Mouse (Mus musculus) hindbrain, embryonic 16.5 days (tissue): ENCODE measurements at regions not wholly inside any gene's neighbourhood (a gene's known extent, or its start where the extent isn't known, plus 50 kb on each side); places are given as distances from the start of the nearest gene placed in this dataset.

Experiments used
- ATAC-seq: fragments of 200-750 bp; cut with Nextera tagmentation; 2 replicates; pipeline ENCODE4 v1.8.0; 2017; ENCODE audit warnings: moderate TSS enrichment, moderate library complexity
- H3K27ac ChIP-seq: fragments of 300-500 bp; sonication (generic); 2 replicates; pipeline ENCODE4 v1.5.1; 2014; ENCODE audit warnings: low read depth, mild to moderate bottlenecking, control low read depth, low read length, moderate library complexity
- H3K27me3 ChIP-seq: fragments of 300-500 bp; sonication (generic); replicated peaks from 2 replicates; pipeline ENCODE4 v1.6.1; 2014; ENCODE audit warnings: low read length; ENCODE audit not compliant: control insufficient read depth, insufficient read depth
- H3K36me3 ChIP-seq: fragments of 300-500 bp; sonication (generic); 2 replicates; pipeline ENCODE4 v1.6.1; 2014; ENCODE audit warnings: mild to moderate bottlenecking, low read length, moderate library complexity, mixed read lengths; ENCODE audit not compliant: control insufficient read depth, insufficient read depth
- H3K4me1 ChIP-seq: fragments of 300-500 bp; sonication (generic); 2 replicates; pipeline ENCODE4 v1.6.1; 2014; ENCODE audit warnings: low read depth, low read length; ENCODE audit not compliant: control insufficient read depth, insufficient read depth
- H3K4me2 ChIP-seq: fragments of 300-500 bp; sonication (generic); 2 replicates; pipeline ENCODE4 v1.6.1; 2014; ENCODE audit warnings: mild to moderate bottlenecking, low read length, control low read depth, moderate library complexity
- H3K4me3 ChIP-seq: fragments of 300-500 bp; sonication (generic); 2 replicates; pipeline ENCODE4 v1.5.1; 2014; ENCODE audit warnings: mild to moderate bottlenecking, low read length, control low read depth, moderate library complexity
- H3K9ac ChIP-seq: fragments of 300-500 bp; sonication (generic); 2 replicates; pipeline ENCODE4 v1.6.1; 2014; ENCODE audit warnings: low read depth, mild to moderate bottlenecking, control low read depth, low read length, moderate library complexity
- H3K9me3 ChIP-seq: fragments of 300-500 bp; sonication (generic); 2 replicates; pipeline ENCODE4 v1.6.1; 2014; ENCODE audit warnings: mild to moderate bottlenecking, low read length, moderate library complexity; ENCODE audit not compliant: control insufficient read depth
- WGBS: fragments of 180-500 bp; shearing (Covaris S2); extraction: QIAGEN DNeasy Blood & Tissue Kit; methylation state at CpG from one replicate; pipeline ENCODE4 v1.1.7; 2014; 5-methylcytosine and 5-hydroxymethylcytosine counted together

DNA sequence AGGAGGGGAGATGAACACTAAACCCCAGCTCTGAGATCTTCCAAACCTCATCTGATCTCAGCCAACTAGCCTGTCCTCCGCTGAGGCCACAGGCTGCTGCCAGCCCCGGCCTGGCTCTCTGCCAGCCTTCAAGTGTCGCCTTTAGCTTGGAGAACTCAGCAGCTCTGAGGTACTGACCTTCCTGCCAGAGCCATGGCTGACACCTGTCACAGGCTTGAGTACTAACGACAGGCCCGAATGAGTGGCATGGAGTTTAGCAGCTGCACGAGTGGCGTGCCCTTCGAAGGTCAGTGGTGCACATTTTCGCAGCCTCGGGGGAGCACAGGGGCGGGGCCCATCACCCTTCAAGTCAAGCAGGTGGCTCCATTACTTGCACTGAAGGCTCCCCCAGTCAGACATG, 85.2 kb upstream of the Zfp703 start:
- H3K27ac ChIP-seq, result no peak overlapping the region
- no peaks in the 10 kb centered on the region for H3K36me3 ChIP-seq
- H3K4me1 ChIP-seq, result no peaks in the 10 kb centered on the region
- H3K27me3 ChIP-seq, result no peaks in the 10 kb centered on the region
- no peaks in the 10 kb centered on the region for H3K9me3 ChIP-seq
- no peak overlapping the region for H3K9ac ChIP-seq
- WGBS, result 60% methylated on average over 11 of the region's 11 CpGs
- no peak overlapping the region for H3K4me2 ChIP-seq
- no peak for ATAC-seq
- H3K4me3 ChIP-seq, result no peak overlapping the region

DNA sequence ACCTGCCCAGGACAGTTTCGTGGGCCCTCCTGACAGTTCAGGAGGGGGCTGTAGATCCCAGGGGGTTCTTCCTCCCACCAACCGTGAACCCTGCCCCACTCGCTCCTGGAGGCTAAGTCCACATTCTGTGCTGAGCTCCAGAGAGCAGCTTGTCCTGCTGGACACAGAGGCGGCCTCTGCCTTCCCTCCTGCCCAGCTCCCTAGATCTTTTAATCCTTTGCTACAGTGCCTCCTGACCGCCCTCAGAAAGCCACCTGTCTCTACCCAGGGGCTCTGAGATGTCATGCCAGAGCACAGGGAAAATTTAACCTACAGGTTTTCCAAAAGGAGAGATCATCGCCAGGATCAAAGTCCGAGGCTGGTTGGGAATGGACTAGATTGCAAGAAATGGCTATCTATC, 84.7 kb upstream of the Zfp703 start:
- Histone ChIP-seq H3K4me2 (no peak overlapping the region), H3K9me3 (no peaks in the 10 kb centered on the region), H3K27me3 (no peaks in the 10 kb centered on the region), H3K36me3 (no peaks in the 10 kb centered on the region), H3K27ac (no peak overlapping the region), H3K4me1 (no peaks in the 10 kb centered on the region), H3K4me3 (no peak overlapping the region), H3K9ac (no peak overlapping the region)
- ATAC-seq, result no peak
- WGBS, result 69% methylated on average over 7 of the region's 7 CpGs

DNA sequence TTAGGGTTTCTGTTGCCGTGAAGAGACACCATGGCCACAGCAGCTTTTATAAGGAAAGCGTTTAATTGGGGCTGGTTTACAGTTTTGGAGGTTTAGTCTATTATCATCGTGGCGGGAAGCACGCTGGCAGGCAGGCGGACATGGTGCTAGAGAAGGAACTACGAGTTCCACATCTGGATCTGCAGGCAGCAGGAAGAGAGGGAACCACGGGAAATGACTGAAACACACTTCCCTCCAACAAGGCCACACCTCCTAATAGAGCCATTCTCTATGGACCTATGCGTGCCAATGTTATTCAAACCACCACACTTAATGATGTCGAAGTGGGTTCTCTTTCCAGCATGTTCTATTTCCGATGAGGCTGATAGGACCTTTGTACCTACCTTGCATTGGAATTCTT, 81.3 kb upstream of the Zfp703 start:
- H3K9me3 ChIP-seq, result no peaks in the 10 kb centered on the region
- no peaks in the 10 kb centered on the region for H3K36me3 ChIP-seq
- WGBS, result 90% methylated on average over 11 of the region's 11 CpGs
- H3K4me3 ChIP-seq, result no peak overlapping the region
- H3K27ac ChIP-seq, result no peak overlapping the region
- no peak overlapping the region for H3K4me2 ChIP-seq
- no peak overlapping the region for H3K9ac ChIP-seq
- no peaks in the 10 kb centered on the region for H3K4me1 ChIP-seq
- no peak for ATAC-seq
- H3K27me3 ChIP-seq, result no peaks in the 10 kb centered on the region

DNA sequence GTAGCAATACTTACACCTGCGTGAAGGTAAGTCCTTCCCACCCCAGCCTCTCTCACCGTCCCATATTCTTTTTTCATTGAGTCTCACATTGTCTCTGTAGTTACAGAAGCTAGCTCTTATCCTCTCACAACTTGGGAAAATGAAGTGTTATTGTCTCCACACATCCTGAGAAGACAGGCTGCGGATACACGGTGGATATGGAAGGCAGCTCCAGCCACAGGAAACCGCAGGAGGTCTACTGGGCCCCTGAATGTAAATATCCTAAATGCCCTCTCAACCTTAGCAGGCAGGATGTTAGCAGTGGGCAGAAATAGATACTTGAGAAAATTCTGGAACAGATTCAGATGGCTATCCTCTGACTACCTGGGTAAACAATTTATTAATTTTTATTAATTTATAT, 73.8 kb upstream of the Zfp703 start:
- Histone ChIP-seq H3K9ac (no peak overlapping the region), H3K4me1 (no peaks in the 10 kb centered on the region), H3K9me3 (no peaks in the 10 kb centered on the region), H3K27me3 (no peaks in the 10 kb centered on the region), H3K36me3 (no peaks in the 10 kb centered on the region), H3K4me2 (no peak overlapping the region), H3K4me3 (no peak overlapping the region), H3K27ac (no peak overlapping the region)
- ATAC-seq, result no peak
- 75% methylated on average over 5 of the region's 5 CpGs for WGBS

DNA sequence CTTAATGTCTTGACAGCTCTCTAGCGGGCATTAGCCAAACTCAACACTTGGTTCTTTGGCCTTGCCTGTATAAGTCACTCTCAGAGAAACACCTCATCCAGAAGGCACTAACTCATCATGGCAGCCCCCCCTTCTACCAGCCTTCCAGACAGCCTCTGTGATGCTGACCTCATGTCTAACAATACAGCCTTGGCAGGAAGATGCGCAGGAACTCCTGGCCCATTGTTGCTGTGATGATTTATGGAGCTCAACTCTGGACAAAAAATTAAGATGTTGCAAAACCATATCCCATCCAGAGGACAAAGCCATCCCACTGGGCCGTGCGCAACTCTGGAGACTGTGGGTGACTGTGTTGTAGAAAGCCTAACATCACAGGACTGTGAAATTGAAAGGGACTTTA, 70.9 kb upstream of the Zfp703 start:
- WGBS, result 86% methylated on average over 4 of the region's 4 CpGs
- Histone ChIP-seq H3K27me3 (no peaks in the 10 kb centered on the region), H3K4me1 (no peaks in the 10 kb centered on the region), H3K9ac (no peak overlapping the region), H3K27ac (no peak overlapping the region), H3K4me2 (no peak overlapping the region), H3K9me3 (no peaks in the 10 kb centered on the region), H3K36me3 (no peaks in the 10 kb centered on the region), H3K4me3 (no peak overlapping the region)
- no peak for ATAC-seq

DNA sequence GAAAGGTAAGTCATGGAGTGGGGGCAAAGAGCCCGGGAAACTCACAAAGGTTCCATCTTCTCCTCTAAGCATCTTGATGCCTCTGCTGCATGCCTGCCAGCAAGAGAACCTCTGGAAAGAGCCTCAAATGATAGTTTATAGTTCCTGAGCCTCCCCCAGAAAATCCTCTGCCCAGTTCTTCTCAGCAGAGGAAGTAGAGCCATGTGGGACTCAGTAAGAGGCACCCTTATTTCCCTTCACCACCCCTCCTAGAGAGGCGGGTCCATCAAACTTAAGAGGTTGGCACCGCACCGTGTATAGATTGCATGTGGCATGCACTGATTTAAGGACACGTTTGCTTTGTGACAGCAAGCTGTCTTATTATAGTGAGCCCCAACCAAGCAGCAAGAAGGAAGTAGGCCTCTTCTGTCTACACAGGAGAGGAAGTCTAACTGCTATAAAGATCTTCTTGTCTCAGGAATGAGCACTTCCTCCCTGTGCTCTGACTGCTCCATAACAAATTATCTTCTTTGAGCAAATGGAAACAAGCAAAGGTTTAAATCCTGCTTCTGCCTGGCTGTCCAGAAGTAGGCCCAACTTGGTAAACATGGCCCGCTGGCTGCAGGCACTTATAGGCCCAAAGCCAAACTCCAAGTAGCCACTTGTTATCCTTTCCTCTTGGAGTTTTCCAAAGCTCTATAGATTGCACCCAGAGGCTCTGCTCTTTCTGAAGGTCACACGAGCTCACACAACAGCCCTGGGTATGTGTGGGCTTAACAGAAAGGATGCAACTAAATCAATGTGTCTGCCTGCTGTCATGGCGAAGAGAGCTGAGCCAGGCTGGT, 69.6 kb upstream of the Zfp703 start:
- no peaks in the 10 kb centered on the region for H3K36me3 ChIP-seq
- no peak overlapping the region for H3K9ac ChIP-seq
- 82% methylated on average over 8 of the region's 8 CpGs for WGBS
- no peaks in the 10 kb centered on the region for H3K27me3 ChIP-seq
- no peaks in the 10 kb centered on the region for H3K4me1 ChIP-seq
- no peak overlapping the region for H3K4me3 ChIP-seq
- ATAC-seq, result no peak
- no peak overlapping the region for H3K27ac ChIP-seq
- H3K4me2 ChIP-seq, result no peak overlapping the region
- H3K9me3 ChIP-seq, result no peaks in the 10 kb centered on the region

DNA sequence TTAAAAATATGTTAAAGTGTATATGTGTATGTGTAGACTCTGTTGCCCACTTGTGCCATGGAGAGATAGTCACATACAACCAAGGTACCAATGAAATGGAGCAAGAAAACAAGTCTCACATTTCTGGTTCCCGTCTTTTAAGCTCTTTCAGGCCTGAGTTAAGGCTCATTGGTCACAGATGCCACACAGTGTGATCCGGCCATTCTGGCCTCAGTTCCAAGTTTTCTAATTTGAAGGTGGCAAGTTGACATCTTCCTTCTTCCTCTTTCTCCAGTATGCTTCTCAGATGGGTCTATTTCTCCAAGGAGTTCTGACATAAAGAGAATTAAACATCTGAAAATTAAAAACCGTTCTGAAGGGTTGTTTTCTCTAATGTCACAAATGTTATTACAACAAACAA, 66.9 kb upstream of the Zfp703 start:
- no peaks in the 10 kb centered on the region for H3K4me1 ChIP-seq
- no peaks in the 10 kb centered on the region for H3K27me3 ChIP-seq
- H3K9ac ChIP-seq, result no peak overlapping the region
- no peak for ATAC-seq
- H3K4me2 ChIP-seq, result no peak overlapping the region
- H3K36me3 ChIP-seq, result no peaks in the 10 kb centered on the region
- no peaks in the 10 kb centered on the region for H3K9me3 ChIP-seq
- no peak overlapping the region for H3K27ac ChIP-seq
- no peak overlapping the region for H3K4me3 ChIP-seq
- 75% methylated on average over 3 of the region's 3 CpGs for WGBS

DNA sequence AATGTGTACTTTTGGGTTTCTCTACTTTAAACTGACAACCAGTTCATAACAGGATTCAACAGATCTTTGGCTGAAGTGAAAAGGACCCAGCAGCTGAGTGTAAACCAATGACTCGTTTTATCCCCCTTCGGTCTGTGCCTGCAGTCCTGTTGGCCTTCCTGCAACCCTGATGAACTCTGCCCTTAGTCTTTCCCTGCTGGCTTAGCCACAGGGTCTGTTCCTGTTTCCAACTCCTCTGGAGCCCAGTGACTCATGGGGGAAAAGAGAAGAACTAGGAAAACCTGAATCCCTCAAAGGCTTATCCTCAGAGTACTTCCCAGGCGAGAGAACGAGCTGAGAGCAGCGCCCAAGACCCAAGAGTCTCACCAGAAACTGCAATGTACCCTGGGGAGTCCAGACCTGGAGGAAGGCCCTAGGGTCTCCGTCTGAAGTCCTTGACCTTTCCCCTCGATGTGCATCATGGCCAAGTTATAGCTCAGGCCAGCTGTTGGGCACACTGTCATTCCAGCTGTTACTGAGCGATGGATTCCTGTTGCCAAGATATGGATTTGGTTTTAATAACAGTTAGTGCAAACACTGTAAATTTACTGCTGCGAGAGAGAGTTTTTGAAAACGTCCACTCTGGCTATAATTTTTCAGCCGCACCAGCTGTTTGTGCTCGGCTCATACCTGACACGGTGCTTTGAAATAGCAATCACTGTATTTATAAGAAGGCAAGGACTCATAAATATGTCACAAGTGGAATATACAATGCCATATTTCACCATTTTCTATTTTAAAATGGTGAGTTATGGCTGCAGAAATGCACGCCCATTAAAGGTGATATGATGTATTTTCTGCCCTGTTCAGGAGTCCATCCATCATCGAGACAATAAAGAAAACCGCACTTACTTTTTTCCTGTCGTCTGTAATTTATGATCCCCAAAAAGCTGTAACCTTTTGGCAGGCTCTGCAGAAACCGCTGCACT, 63.3 kb upstream of the Zfp703 start:
- H3K4me2 ChIP-seq, result no peak overlapping the region
- no peak for ATAC-seq
- H3K9ac ChIP-seq, result no peak overlapping the region
- no peaks in the 10 kb centered on the region for H3K9me3 ChIP-seq
- 75% methylated on average over 18 of the region's 18 CpGs for WGBS
- no peaks in the 10 kb centered on the region for H3K36me3 ChIP-seq
- H3K27ac ChIP-seq, result no peak overlapping the region; the same call in 1 of the 2 replicates
- no peak overlapping the region for H3K4me3 ChIP-seq
- H3K27me3 ChIP-seq, result no peaks in the 10 kb centered on the region
- no peaks in the 10 kb centered on the region for H3K4me1 ChIP-seq

DNA sequence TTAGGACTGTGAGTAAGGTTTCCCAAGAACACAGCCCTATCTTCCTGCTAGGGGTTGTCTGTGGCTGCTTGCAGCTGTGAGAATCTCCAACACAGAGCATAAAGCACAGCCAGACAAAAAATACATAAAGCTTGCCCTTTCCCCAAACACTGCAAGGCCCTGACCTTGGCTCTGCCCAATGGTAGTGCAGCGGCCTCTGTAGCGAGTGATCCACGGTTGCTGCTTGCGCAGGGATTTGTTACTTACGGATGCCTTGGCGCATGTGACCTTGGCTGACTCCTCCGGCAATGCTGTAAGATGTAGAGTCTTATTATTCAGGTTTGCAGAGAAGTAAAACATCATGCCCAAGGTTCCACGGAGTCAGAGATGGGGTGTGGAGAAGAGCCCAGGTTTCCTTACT, 61.4 kb upstream of the Zfp703 start:
- H3K4me1 ChIP-seq, result no peaks in the 10 kb centered on the region
- ATAC-seq, result no peak
- H3K27me3 ChIP-seq, result no peaks in the 10 kb centered on the region
- no peaks in the 10 kb centered on the region for H3K9me3 ChIP-seq
- no peak overlapping the region for H3K9ac ChIP-seq
- no peaks in the 10 kb centered on the region for H3K36me3 ChIP-seq
- no peak overlapping the region for H3K4me2 ChIP-seq
- H3K4me3 ChIP-seq, result no peak overlapping the region
- 87% methylated on average over 8 of the region's 8 CpGs for WGBS
- H3K27ac ChIP-seq, result no peak overlapping the region
